Mouse (Mus musculus) embryo, embryonic 11 days (tissue): ENCODE measurements around the gene Ufd1.

Source experiments
- DNase-seq: peaks from one replicate; pipeline ENCODE4 v3.0.0-alpha.2; 2015

Gene Ufd1

GRCm38 (mm10) chr16:18811468-18812384, at the start of gene Ufd1, which contains the start of gene Cdc45:
Ufd1 (plus strand) TSS chr16:18811779.
Cdc45 (minus strand) TSS chr16:18811987.
- DNase-seq = peak; percentile 93

GRCm38 (mm10) chr16:18762960-18763359, 48.6 kb upstream of the Ufd1 start:
- no peak for DNase-seq

GRCm38 (mm10) chr16:18766390-18766789, 45.2 kb upstream of the Ufd1 start:
- DNase-seq = no peak

GRCm38 (mm10) chr16:18769501-18769900, 42.1 kb upstream of the Ufd1 start:
- DNase-seq = no peak

- peak; percentile 50 for DNase-seq
Measured at GRCm38 (mm10) chr16:18773936-18774335, 37.6 kb upstream of the Ufd1 start.

- no peak for DNase-seq
Measured at GRCm38 (mm10) chr16:18775621-18776555, 35.7 kb upstream of the Ufd1 start.

GRCm38 (mm10) chr16:18776556-18777100, 35.0 kb upstream of the Ufd1 start, which contains the start of gene Cldn5:
Cldn5 (plus strand) TSS chr16:18776847.
- peak; percentile 59 for DNase-seq

- DNase-seq = peak; percentile 54
Measured at GRCm38 (mm10) chr16:18777101-18778080, 34.2 kb upstream of the Ufd1 start.

- DNase-seq = no peak
Measured at GRCm38 (mm10) chr16:18778461-18778860, 33.1 kb upstream of the Ufd1 start.

GRCm38 (mm10) chr16:18781810-18782209, 29.8 kb upstream of the Ufd1 start:
- DNase-seq = no peak

- no peak for DNase-seq
Measured at GRCm38 (mm10) chr16:18785025-18785424, 26.6 kb upstream of the Ufd1 start.

- DNase-seq = no peak
Measured at GRCm38 (mm10) chr16:18785485-18785884, 26.1 kb upstream of the Ufd1 start.

- no peak for DNase-seq
Measured at GRCm38 (mm10) chr16:18786652-18787051, 24.9 kb upstream of the Ufd1 start.

- no peak for DNase-seq
Measured at GRCm38 (mm10) chr16:18788627-18789406, 22.8 kb upstream of the Ufd1 start.

GRCm38 (mm10) chr16:18795223-18795899, 16.2 kb upstream of the Ufd1 start:
- DNase-seq = no peak

- DNase-seq = no peak
Measured at GRCm38 (mm10) chr16:18796645-18797044, 14.9 kb upstream of the Ufd1 start.

GRCm38 (mm10) chr16:18798151-18798550, 13.4 kb upstream of the Ufd1 start:
- no peak for DNase-seq

- peak; percentile 35 for DNase-seq
Measured at GRCm38 (mm10) chr16:18798841-18799240, 12.7 kb upstream of the Ufd1 start.

GRCm38 (mm10) chr16:18805746-18806145, 5.8 kb upstream of the Ufd1 start:
- no peak for DNase-seq

GRCm38 (mm10) chr16:18809001-18809400, 2.6 kb upstream of the Ufd1 start:
- no peak for DNase-seq
